Mouse (Mus musculus) splenic B cell, adult 2 months (primary cell): Measurements from ENCODE around the gene Fryl.

Experiments
- DNase-seq: peaks from one replicate; pipeline ENCODE4 v3.0.0-alpha.2; 2011; ENCODE audit warnings: low read depth, low spot score
- H3K27me3 ChIP-seq: 2 replicates; pipeline ENCODE4 v1.6.1; 2012; ENCODE audit warnings: mild to moderate bottlenecking, low read length, moderate library complexity, mixed read lengths; ENCODE audit not compliant: control insufficient read depth, poor library complexity, insufficient read depth, severe bottlenecking
- H3K36me3 ChIP-seq: 2 replicates; pipeline ENCODE4 v1.6.1; 2012; ENCODE audit warnings: mild to moderate bottlenecking, low read length, moderate library complexity, mixed read lengths; ENCODE audit not compliant: control insufficient read depth, poor library complexity, insufficient read depth, severe bottlenecking

The Fryl gene

DNA sequence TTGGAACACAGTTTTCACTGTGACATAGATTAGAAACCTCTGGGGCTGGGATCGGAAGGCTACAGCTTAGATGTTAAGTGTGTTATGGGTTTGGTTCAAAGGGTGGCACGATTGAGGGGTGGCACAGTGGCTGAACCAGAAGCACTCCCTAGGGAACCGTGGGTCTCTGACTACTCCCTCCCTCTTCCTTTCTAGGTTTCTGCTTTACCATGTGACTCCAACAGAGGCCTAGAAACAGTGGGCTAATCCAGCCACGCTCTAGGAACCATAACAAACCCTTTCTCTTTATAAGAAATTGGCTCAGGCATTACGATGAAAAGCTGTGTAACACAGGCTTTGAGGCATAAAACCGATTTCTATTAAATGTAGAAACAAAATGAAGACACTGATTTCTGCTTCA is 98.9 kb downstream of the Fryl start:
- Histone ChIP-seq H3K36me3 (no peaks in the 10 kb centered on the region), H3K27me3 (no peaks in the 10 kb centered on the region)
- peak; percentile 60 for DNase-seq

DNA sequence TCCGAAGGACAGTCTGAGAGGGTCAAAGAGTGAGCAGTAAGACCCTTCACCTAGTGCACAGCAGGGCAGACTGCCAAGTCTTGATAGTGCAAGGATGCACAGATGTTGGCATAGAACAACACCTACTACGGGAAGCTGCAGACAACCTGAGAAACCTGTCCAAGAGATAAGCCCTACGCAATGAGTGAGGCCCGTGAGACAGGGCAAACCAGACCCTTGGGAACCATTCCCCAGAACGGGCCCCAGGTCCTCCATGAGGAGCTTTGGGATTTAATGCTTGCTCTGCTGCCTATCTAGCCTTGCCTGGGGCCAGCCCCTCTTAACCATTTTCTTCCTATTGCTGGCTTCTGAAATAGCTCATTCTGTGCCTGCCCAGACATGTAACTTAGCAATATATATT is 99.4 kb downstream of the Fryl start:
- Histone ChIP-seq H3K27me3 (no peaks in the 10 kb centered on the region), H3K36me3 (no peaks in the 10 kb centered on the region)
- no peak for DNase-seq

DNA sequence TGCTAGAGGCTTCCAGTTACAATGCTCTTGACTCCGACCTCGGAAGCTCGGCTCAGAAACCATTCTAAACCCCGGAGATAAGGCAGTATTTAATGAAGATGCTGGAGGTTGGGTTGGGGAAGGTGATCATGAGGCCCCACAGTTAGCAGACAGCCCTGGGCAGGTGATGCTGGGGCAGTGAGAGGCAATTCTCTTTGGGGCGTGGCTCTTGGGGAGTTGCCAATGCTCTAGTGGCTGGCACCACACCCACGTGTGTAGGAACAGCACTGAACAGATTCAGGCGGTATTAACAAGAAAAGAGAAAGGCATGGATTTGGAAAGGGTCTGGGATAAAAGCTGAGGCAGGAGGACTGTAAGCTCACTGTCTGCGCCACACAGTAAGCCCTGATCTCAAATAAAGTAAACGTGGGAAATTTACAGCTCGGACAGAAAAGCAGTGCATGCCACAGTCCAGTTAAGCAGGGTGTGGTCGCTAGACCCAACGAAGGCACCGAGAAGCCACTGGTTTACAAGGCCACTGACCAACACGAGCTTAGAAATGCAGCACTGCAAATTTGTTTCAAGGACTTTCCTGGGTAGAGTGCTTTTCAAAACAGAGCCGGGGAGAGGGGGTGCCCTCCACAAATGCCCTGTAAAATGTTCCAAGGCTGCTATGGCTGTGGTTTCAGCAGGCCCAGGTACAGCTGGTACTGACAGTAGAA is 100.0 kb downstream of the Fryl start:
- DNase-seq, result no peak
- Histone ChIP-seq H3K27me3 (no peaks in the 10 kb centered on the region), H3K36me3 (no peaks in the 10 kb centered on the region)

DNA sequence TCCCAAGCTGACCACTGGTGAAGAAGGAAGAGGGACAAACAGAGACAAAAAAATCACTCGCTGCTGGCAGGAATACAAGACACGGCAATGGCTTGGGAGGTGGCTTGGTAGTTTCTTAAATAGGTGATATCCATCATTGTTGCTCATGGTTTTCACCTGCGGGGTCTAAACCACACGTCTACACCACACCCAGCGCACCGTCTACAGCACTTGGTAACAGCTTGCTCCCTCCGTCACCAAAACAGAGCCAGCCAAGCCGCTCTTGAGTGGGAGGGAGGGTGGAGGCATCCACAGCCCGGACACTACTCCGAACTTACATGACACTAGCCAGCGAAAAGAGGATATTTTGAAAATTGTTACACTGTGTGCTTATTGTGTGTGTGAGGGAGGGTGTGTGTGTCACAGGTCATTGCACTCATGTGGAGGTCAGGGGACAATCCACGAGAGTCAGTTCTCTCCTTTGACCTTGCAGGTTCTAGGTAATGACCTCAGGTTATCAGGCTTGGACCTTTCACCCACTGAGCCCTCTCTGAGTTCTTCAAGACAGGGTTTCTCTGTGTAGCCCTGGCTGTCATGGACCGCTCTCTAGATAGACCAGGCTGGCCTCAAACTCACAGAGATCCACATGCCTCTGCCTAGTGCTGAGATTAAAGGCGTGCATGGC is 102.5 kb downstream of the Fryl start:
- Histone ChIP-seq H3K36me3 (no peaks in the 10 kb centered on the region), H3K27me3 (no peaks in the 10 kb centered on the region)
- DNase-seq, result no peak

DNA sequence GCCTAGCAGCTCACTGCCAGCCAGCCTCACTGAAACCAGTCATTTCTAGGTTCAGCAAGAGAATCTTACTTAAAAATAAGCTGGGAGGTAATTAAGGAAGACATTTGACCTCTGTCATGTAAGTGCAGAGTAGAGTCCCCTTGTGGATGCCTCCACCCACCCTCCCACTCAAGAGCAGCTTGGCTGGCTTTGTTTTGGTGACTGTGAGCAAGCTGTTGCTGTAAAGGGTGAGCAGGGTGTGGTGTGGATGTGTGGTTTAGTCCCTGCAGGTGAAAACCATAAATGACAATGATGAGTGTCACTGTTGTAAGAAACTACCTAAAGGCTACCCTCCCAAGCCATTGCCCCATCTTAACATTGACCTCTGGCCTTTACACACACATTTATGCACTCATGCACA is 104.2 kb downstream of the Fryl start:
- DNase-seq, result peak; percentile 14
- no peaks in the 10 kb centered on the region for H3K27me3 ChIP-seq
- no peaks in the 10 kb centered on the region for H3K36me3 ChIP-seq

DNA sequence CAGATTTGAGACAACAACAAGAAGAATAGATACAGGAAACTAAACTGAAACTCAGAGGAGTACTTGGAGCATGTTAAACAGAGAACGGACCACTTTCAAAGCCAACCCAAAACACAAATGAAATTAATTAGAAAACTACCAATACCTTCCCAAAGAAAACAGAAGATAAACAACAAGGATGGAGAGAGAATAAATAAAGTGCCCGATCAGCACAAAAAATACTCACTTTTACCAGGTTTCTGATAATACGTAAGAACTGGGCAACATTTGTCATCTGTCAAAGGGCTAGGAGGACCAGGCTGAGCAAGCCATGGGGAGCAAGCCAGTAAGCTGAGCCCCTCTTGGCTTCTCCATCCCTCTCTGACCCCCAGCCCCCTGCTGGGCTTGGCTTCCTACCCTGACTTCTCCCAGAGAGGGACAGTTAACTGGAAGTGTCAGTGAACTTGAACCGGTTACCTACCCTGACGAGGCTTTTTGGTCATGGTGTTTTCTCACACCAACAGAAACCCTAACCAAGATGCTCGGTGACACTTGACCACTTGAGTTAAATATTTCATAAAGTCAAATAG is 105.5 kb downstream of the Fryl start:
- Histone ChIP-seq H3K27me3 (no peaks in the 10 kb centered on the region), H3K36me3 (peaks cover 2% of the 10 kb centered on the region; the same call in 1 of the 2 replicates)
- DNase-seq, result no peak

DNA sequence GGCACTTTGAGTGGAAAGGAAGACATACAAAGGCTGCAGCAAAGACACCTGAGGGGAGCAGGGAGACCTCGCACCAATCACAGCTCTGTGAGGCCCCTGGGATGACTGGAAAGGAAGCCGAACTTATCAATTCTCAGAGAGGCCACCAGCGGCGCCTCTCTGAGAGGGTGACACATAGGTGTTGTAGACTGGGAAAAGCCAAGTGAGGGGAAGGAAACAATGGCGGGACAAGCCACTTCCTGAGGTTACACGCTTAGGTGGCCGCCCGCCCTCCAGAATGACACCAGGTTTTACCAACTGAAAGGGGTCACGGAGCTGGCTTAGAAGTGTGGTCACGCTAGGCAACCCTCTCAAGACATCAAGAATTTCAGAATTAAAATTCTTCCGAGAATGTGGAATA is 111.4 kb downstream of the Fryl start:
- Histone ChIP-seq H3K36me3 (peaks cover 2% of the 10 kb centered on the region; the same call in 1 of the 2 replicates), H3K27me3 (no peaks in the 10 kb centered on the region)
- DNase-seq, result peak; percentile 35

DNA sequence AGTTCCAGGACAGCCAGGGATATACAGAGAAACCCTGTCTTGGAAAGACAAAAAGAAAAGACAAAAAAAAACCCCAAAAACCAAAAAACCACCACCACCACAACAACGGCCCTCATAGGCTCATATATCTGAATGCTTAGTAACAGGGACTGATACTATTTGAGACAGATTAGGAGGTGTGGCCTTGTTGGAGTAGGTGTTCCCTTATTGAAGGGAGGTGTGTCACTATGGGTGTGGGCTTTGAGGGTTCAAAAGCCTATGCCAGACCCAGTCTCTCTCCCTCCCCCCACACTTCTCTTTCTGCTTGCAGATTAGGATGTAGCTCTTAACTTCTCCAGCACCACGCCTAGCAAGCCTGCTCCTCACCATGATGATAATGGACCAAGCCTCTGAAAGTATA is 114.7 kb downstream of the Fryl start:
- DNase-seq, result no peak
- no peaks in the 10 kb centered on the region for H3K27me3 ChIP-seq
- peaks cover 4% of the 10 kb centered on the region; the same call in 1 of the 2 replicates for H3K36me3 ChIP-seq

DNA sequence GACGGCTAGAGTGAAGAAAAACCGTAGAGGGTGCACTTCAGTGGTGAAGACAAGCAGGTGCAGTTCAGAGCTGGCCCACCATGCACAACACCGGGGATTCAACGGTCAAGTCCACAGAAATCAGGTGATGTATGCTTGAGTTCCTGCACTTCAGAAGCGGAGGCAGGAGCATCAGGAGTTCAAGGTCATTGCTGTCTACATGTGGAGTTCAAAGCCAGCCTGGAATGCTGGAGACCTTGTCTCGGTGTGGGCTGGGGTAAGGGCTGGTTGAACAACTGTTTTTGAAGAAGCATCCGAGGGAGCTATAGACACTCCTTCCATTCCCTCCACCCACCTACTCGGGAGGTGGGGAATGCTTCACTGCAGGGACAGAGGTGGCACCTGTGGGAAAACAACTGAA is 115.3 kb downstream of the Fryl start:
- Histone ChIP-seq H3K36me3 (0 out of 2 replicates have a peak, but pooled peaks cover 2% of the 10 kb centered on the region), H3K27me3 (no peaks in the 10 kb centered on the region)
- no peak for DNase-seq

DNA sequence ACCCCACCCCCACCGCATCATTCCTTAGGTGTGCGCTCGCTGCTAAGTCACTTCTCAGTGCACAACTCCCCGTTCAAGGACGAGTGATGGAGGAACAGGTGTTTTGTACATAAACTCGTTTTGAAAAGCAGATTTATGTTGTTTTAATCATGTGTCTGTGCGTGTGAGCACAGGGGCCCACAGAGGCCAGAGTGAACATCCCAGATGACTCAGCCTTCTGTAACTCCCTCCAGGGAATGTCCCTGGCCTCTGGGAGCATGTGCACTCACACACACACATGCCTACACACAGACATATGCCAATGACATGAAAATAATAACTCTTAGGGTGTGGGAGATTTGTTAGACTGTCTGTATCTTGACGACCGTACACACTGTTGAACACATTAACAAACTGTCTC is 118.9 kb downstream of the Fryl start:
- H3K36me3 ChIP-seq, result 0 out of 2 replicates have a peak, but pooled peaks cover 2% of the 10 kb centered on the region
- H3K27me3 ChIP-seq, result no peaks in the 10 kb centered on the region
- no peak for DNase-seq

DNA sequence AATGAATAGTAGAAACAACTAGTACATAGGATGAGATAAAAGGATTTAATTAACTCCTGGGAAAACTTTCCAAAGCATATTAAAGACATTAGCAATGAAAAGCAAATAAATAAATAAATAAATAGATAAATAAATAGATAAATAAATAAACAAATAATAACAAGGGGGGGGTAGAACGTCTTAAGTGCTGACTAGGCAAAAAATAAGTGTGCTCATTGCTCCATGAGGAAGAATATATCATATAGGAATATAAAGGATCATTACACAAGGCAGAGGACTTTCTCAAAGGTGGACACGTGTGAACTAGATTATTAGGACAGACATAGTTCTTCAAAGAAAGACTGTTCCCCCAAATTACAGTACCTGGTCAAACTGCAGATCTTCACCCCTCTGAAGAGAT is 120.5 kb downstream of the Fryl start:
- Histone ChIP-seq H3K36me3 (peaks cover 4% of the 10 kb centered on the region; the same call in 1 of the 2 replicates), H3K27me3 (no peaks in the 10 kb centered on the region)
- DNase-seq, result no peak

DNA sequence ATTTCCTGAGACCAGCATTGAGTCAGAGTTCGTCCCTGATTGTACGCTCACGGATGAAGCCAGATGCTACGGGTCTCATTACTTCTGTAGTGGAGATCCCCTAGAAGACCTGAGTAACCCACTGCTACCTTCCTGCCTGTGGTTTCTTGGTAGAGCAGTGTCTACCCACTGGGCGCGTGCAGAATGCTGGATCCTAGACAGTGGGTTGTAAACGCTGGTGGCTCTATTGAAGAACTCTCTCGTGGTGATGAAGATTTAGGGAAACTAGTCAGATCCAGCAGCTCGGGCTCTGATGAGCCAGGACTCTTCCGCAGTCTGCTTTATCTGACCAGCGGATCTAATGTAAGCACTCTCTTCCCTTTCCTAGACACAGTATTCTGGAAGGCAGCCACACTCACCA is 121.3 kb downstream of the Fryl start:
- DNase-seq, result no peak
- no peaks in the 10 kb centered on the region for H3K27me3 ChIP-seq
- H3K36me3 ChIP-seq, result peaks cover 4% of the 10 kb centered on the region; the same call in 1 of the 2 replicates

DNA sequence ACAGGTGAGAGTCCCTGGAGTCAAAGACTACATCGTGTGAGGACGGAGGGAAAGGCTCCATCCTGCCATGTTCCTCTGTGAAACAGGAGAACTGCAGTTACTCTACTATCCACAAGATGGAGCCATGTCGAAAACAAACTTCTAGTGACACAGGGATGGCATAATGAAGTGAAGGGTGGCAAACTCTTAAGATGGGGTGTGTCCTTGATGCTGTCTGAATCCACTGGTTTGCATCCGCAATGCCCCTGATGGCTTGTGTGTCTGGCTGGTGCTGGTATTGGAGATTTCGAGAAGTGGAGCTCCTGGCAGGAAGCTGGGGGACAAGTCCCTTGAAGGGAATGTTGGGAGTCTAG is 122.6 kb downstream of the Fryl start:
- Histone ChIP-seq H3K27me3 (no peaks in the 10 kb centered on the region), H3K36me3 (peaks cover 4% of the 10 kb centered on the region; the same call in 1 of the 2 replicates)
- peak; percentile 71 for DNase-seq

DNA sequence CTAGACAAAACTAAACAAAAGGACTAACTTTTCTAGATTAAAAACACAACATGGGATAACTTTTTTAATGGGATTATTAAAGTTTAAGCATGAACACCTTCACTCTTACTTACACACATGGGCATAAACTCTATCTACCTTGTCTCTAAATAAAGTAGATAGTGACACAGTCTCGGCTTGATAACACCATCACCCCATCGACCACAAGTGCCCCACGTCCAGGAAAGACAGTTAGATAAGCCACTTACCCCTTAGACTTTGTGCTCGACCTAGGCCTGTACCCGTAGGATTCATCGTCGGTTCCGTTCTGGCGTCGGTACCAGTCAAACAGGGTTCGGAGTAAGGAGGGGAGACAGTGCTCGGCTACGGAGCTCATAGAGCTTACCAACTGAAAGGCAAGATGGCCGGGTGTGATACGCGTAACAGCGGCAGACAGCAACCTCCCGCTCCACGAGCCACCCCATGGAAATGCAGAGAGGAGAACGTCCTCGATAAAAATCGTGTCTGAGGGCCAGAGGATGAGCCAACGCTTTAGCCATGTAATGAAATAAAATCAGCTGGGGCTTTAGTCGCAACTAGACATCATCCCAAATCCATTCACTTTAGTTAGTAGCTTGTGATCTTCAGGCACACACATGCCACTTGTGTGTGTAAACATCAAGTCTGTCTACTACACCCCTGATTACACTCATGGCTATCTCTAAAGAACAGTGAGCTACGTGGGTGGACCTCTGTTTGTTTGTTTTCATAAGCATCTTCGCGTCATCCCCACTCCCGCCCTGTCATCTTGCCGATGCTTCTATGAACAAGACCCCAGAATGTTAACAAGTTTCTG is 123.2 kb downstream of the Fryl start:
- Histone ChIP-seq H3K36me3 (peaks cover 6% of the 10 kb centered on the region; the same call in 1 of the 2 replicates), H3K27me3 (no peaks in the 10 kb centered on the region)
- no peak for DNase-seq

DNA sequence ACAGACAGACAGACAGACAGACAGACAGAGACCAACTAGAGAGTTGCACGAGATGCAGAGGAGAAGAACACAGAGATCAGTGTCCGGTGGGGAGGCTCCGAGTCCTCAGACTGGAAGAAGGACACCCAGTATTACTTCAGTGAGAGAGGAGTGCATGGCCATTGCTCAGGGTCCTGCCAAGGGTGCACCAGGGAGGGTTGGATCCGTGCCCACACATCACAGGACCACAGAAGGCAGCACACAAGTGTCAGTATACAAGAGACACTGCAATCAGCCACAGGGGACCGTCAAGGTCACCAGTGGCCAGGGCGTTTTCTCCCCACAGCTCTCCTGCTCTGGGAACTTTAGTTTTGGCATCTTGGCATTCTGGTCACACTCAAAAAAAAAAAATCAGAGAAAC is 125.4 kb downstream of the Fryl start:
- no peak for DNase-seq
- no peaks in the 10 kb centered on the region for H3K27me3 ChIP-seq
- H3K36me3 ChIP-seq, result peaks cover 6% of the 10 kb centered on the region; the same call in 1 of the 2 replicates
